Mouse (Mus musculus): ENCODE results near the gene Scn2b.

Scn2b gene

GRCm38 (mm10) chr9:45117741-45118431, at the start of gene Scn2b:
TSS of gene Scn2b (plus strand) at chr9:45117782.
- no peak for DNase-seq (ENCODE audit: low read depth, low spot score)

- DNase-seq (ENCODE audit: low read depth, low spot score) = no peak
Measured at GRCm38 (mm10) chr9:45071800-45072199, 45.8 kb upstream of the Scn2b start.

GRCm38 (mm10) chr9:45077859-45078258, 39.7 kb upstream of the Scn2b start:
- DNase-seq (ENCODE audit: low read depth, low spot score) = no peak

GRCm38 (mm10) chr9:45079011-45079410, 38.6 kb upstream of the Scn2b start, which contains the start of gene Jaml:
TSS of gene Jaml (plus strand) at chr9:45079183.
- DNase-seq (ENCODE audit: low read depth, low spot score) = no peak

- DNase-seq (ENCODE audit: low read depth, low spot score) = no peak
Measured at GRCm38 (mm10) chr9:45083132-45083531, 34.5 kb upstream of the Scn2b start.

GRCm38 (mm10) chr9:45084556-45084955, 33.0 kb upstream of the Scn2b start:
- DNase-seq (ENCODE audit: low read depth, low spot score) = no peak

GRCm38 (mm10) chr9:45085741-45086690, 31.6 kb upstream of the Scn2b start:
- DNase-seq (ENCODE audit: low read depth, low spot score) = no peak

- DNase-seq (ENCODE audit: low read depth, low spot score) = no peak
Measured at GRCm38 (mm10) chr9:45088040-45088439, 29.5 kb upstream of the Scn2b start.

GRCm38 (mm10) chr9:45090811-45091210, 26.8 kb upstream of the Scn2b start:
- DNase-seq (ENCODE audit: low read depth, low spot score) = no peak

GRCm38 (mm10) chr9:45092641-45093040, 24.9 kb upstream of the Scn2b start:
- no peak for DNase-seq (ENCODE audit: low read depth, low spot score)

GRCm38 (mm10) chr9:45095149-45095937, 22.2 kb upstream of the Scn2b start:
- DNase-seq (ENCODE audit: low read depth, low spot score) = no peak

GRCm38 (mm10) chr9:45097877-45098276, 19.7 kb upstream of the Scn2b start:
- no peak for DNase-seq (ENCODE audit: low read depth, low spot score)

- no peak for DNase-seq (ENCODE audit: low read depth, low spot score)
Measured at GRCm38 (mm10) chr9:45098426-45098825, 19.2 kb upstream of the Scn2b start.

- DNase-seq (ENCODE audit: low read depth, low spot score) = no peak
Measured at GRCm38 (mm10) chr9:45102528-45102927, 15.1 kb upstream of the Scn2b start.

GRCm38 (mm10) chr9:45103211-45103979, 14.2 kb upstream of the Scn2b start:
- no peak for DNase-seq (ENCODE audit: low read depth, low spot score)

GRCm38 (mm10) chr9:45105596-45106374, 11.8 kb upstream of the Scn2b start:
- no peak for DNase-seq (ENCODE audit: low read depth, low spot score)

- peak; percentile 26 for DNase-seq (ENCODE audit: low read depth, low spot score)
Measured at GRCm38 (mm10) chr9:45115706-45116105, 1.9 kb upstream of the Scn2b start.

GRCm38 (mm10) chr9:45116819-45117218, 763 bp upstream of the Scn2b start:
- no peak for DNase-seq (ENCODE audit: low read depth, low spot score)

- no peak for DNase-seq (ENCODE audit: low read depth, low spot score)
Measured at GRCm38 (mm10) chr9:45118552-45118951, 970 bp downstream of the Scn2b start.

- DNase-seq (ENCODE audit: low read depth, low spot score) = no peak
Measured at GRCm38 (mm10) chr9:45119316-45119953, 1.9 kb downstream of the Scn2b start.
